Mouse (Mus musculus) brain, embryonic 14.5 days (tissue): ENCODE data around the gene Snf8.

Experiments
- CTCF ChIP-seq: fragments of 200-500 bp; IDR thresholded peaks from 2 replicates; pipeline ENCODE4 v1.5.1; 2012; ENCODE audit warnings: inconsistent platforms, mild to moderate bottlenecking, moderate library complexity, borderline replicate concordance; ENCODE audit not compliant: insufficient read depth, insufficient read length; ENCODE audit errors: extremely low read depth
- POLR2A ChIP-seq: fragments of 200-500 bp; IDR thresholded peaks from 2 replicates; pipeline ENCODE4 v1.6.1; 2012; ENCODE audit warnings: mild to moderate bottlenecking, inconsistent platforms, borderline replicate concordance; ENCODE audit not compliant: poor library complexity, insufficient read depth, insufficient read length, severe bottlenecking; ENCODE audit errors: extremely low read depth

DNA sequence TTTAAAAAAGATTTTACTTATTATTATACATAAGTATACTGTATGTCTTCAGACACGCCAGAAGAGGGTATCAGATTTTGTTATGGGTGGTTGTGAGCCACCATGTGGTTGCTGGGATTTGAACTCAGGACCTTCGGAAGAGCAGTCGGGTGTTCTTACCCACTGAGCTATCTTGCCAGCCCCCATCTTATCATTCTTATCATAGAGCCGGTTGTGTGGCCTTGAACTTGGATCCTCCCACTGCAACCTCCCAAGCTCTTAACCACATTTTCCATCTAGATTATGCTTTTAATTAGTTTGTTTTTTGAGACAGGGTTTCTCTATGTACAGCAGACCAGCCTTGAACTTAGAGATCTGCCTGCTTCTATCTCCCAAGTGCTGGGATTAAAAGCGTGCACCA lies 2.8 kb downstream of the Snf8 start:
- TF ChIP-seq CTCF (no peak), POLR2A (no peak)
